19 mouse cellular contexts compared by ENCODE assay signal in the genomic region with DNA sequence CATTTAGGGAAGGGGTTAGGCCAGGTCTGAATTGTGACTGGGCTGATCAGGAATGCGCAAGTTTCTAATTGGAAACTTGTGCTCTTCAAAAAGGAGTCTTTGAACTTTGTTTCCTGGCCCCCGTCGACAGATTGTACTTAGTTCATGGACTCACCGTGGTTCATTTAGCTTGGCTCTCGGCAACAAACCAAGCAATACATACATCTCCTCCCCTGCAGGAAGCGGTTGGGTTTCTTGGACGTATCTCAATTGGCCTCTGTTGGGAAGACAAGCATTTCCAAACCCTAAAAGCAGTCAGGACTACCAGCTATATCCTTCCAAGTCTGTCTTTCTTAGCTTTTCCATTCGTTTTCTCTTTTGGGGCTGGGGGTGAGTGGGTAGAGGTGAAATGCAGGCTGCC.
A peak's percentile ranks its signal among the peaks of the same experiment; 100 is the strongest.
DNase-seq lines count a peak whose midpoint lies in the region; ATAC-seq and TF ChIP-seq lines count a peak whose summit lies in the region.
"Had no signal": no experiment of that assay in that cellular context is flagged by ENCODE, and none has a peak within 500 bp of the region (broad histone marks: within the 10 kb centered on the region; RNA-seq: fewer than 3 reads in every experiment).

No protein-coding gene starts in this region.

- H3K27ac ChIP-seq in forebrain, embryonic 12.5 days, result 0 out of 2 replicates have a peak overlapping the region, but pooled peaks have one; percentile 9
- H3K27ac ChIP-seq in forebrain, postnatal 0 days (ENCODE audit: low read depth, low read length), result no peak overlapping the region
- 0 out of 2 replicates have a peak overlapping the region, but pooled peaks have one; percentile 5 for H3K27ac ChIP-seq in midbrain, embryonic 15.5 days
- H3K27ac ChIP-seq in midbrain, postnatal 0 days (ENCODE audit: low read depth, low read length), result no peak overlapping the region
- no peak overlapping the region for H3K27ac ChIP-seq in forebrain, embryonic 16.5 days (ENCODE audit: low read length)
- H3K27ac ChIP-seq: gastrocnemius, adult 2 months; heart, adult 2 months; liver, embryonic 13.5 days; stomach, embryonic 15.5 days had no signal

- H3K9me3 ChIP-seq in forebrain, embryonic 12.5 days, result no peaks in the 10 kb centered on the region; the same call in 1 of the 2 replicates
- no peaks in the 10 kb centered on the region for H3K9me3 ChIP-seq in forebrain, postnatal 0 days (ENCODE audit: low read length)
- no peaks in the 10 kb centered on the region for H3K9me3 ChIP-seq in midbrain, embryonic 15.5 days
- H3K9me3 ChIP-seq in midbrain, postnatal 0 days (ENCODE audit: low read length), result no peaks in the 10 kb centered on the region
- H3K9me3 ChIP-seq in forebrain, embryonic 16.5 days (ENCODE audit: control insufficient read depth, low read length), result no peaks in the 10 kb centered on the region
- H3K9me3 ChIP-seq: liver, embryonic 13.5 days; stomach, embryonic 15.5 days had no signal

- no peak for ATAC-seq in forebrain, embryonic 12.5 days (ENCODE audit: low FRiP score)
- no peak for ATAC-seq in forebrain, postnatal 0 days
- ATAC-seq in midbrain, embryonic 15.5 days (replicated peaks), result no peak
- ATAC-seq in midbrain, postnatal 0 days (ENCODE audit: low FRiP score), result no peak
- ATAC-seq in forebrain, embryonic 16.5 days, result peak; percentile 27; the same call in 1 of the 2 replicates
- ATAC-seq: hindbrain, embryonic 16.5 days had no signal

- DNase-seq in forebrain, postnatal 0 days, result no peak
- DNase-seq in midbrain, postnatal 0 days (ENCODE audit: low spot score), result no peak
- DNase-seq in MN1 (ENCODE audit: low spot score), result no peak
- no peak for DNase-seq in thymus, postnatal 36 days
- DNase-seq: B cell, adult 2 months; cerebellum, adult 11 months; cerebellum, postnatal 36 days; gastrocnemius, adult 2 months; heart, adult 2 months; heart, postnatal 14 days; kidney, adult 2 months; liver, embryonic 13.5 days; thymus, postnatal 14 days had no signal

- no peak overlapping the region for H3K4me3 ChIP-seq in forebrain, embryonic 12.5 days (replicated peaks)
- no peak overlapping the region for H3K4me3 ChIP-seq in forebrain, postnatal 0 days (ENCODE audit: low read depth, low read length)
- H3K4me3 ChIP-seq in midbrain, embryonic 15.5 days, result no peak overlapping the region
- no peak overlapping the region for H3K4me3 ChIP-seq in midbrain, postnatal 0 days (ENCODE audit: low read depth, low read length)
- no peak overlapping the region for H3K4me3 ChIP-seq in forebrain, embryonic 16.5 days (replicated peaks; ENCODE audit: low read length)
- H3K4me3 ChIP-seq: gastrocnemius, adult 2 months; heart, adult 2 months; liver, embryonic 13.5 days; megakaryocyte, embryonic 14.5 days; stomach, embryonic 15.5 days had no signal

- no peak overlapping the region for H3K4me2 ChIP-seq in forebrain, embryonic 12.5 days
- no peak overlapping the region for H3K4me2 ChIP-seq in forebrain, postnatal 0 days (ENCODE audit: low read depth)
- H3K4me2 ChIP-seq in midbrain, embryonic 15.5 days, result no peak overlapping the region
- no peak overlapping the region for H3K4me2 ChIP-seq in midbrain, postnatal 0 days (ENCODE audit: low read depth, low read length, poor library complexity, severe bottlenecking)
- no peak overlapping the region for H3K4me2 ChIP-seq in forebrain, embryonic 16.5 days (ENCODE audit: low read length)
- H3K4me2 ChIP-seq: liver, embryonic 13.5 days; stomach, embryonic 15.5 days had no signal

- no peaks in the 10 kb centered on the region for H3K36me3 ChIP-seq in forebrain, embryonic 12.5 days (replicated peaks)
- no peaks in the 10 kb centered on the region for H3K36me3 ChIP-seq in forebrain, postnatal 0 days (ENCODE audit: insufficient read depth)
- no peaks in the 10 kb centered on the region for H3K36me3 ChIP-seq in midbrain, embryonic 15.5 days (replicated peaks)
- no peaks in the 10 kb centered on the region for H3K36me3 ChIP-seq in midbrain, postnatal 0 days (ENCODE audit: insufficient read depth, low read length)
- no peaks in the 10 kb centered on the region for H3K36me3 ChIP-seq in forebrain, embryonic 16.5 days (ENCODE audit: control insufficient read depth, insufficient read depth)
- H3K36me3 ChIP-seq: liver, embryonic 13.5 days; stomach, embryonic 15.5 days had no signal

- 0 out of 2 replicates have a peak, but pooled peaks cover 5% of the 10 kb centered on the region for H3K27me3 ChIP-seq in forebrain, embryonic 12.5 days
- no peaks in the 10 kb centered on the region for H3K27me3 ChIP-seq in forebrain, postnatal 0 days (ENCODE audit: insufficient read depth, low read length)
- H3K27me3 ChIP-seq in midbrain, embryonic 15.5 days (replicated peaks), result no peaks in the 10 kb centered on the region
- no peaks in the 10 kb centered on the region for H3K27me3 ChIP-seq in midbrain, postnatal 0 days (ENCODE audit: insufficient read depth, low read length)
- H3K27me3 ChIP-seq in forebrain, embryonic 16.5 days (replicated peaks; ENCODE audit: control insufficient read depth, insufficient read depth, low read length), result no peaks in the 10 kb centered on the region
- H3K27me3 ChIP-seq: liver, embryonic 13.5 days; megakaryocyte, embryonic 14.5 days; stomach, embryonic 15.5 days had no signal

- H3K4me1 ChIP-seq in forebrain, embryonic 12.5 days, result peaks cover 46% of the 10 kb centered on the region
- no peaks in the 10 kb centered on the region for H3K4me1 ChIP-seq in forebrain, postnatal 0 days (ENCODE audit: insufficient read depth)
- H3K4me1 ChIP-seq in midbrain, embryonic 15.5 days, result peaks cover 49% of the 10 kb centered on the region
- H3K4me1 ChIP-seq in midbrain, postnatal 0 days (ENCODE audit: insufficient read depth, low read length), result peaks cover 4% of the 10 kb centered on the region; the same call in 1 of the 2 replicates
- H3K4me1 ChIP-seq in forebrain, embryonic 16.5 days (replicated peaks; ENCODE audit: control insufficient read depth, insufficient read depth, low read length), result peaks cover 14% of the 10 kb centered on the region
- H3K4me1 ChIP-seq: liver, embryonic 13.5 days; megakaryocyte, embryonic 14.5 days; stomach, embryonic 15.5 days had no signal

- WGBS in forebrain, embryonic 12.5 days, result 16% methylated on average over 8 of the region's 8 CpGs
- 15% methylated on average over 8 of the region's 8 CpGs for WGBS in forebrain, postnatal 0 days
- 55% methylated on average over 8 of the region's 8 CpGs for WGBS in midbrain, embryonic 15.5 days
- 46% methylated on average over 8 of the region's 8 CpGs for WGBS in midbrain, postnatal 0 days
- 9% methylated on average over 8 of the region's 8 CpGs for WGBS in forebrain, embryonic 16.5 days

- H3K9ac ChIP-seq in forebrain, embryonic 12.5 days, result no peak overlapping the region
- no peak overlapping the region for H3K9ac ChIP-seq in forebrain, postnatal 0 days
- H3K9ac ChIP-seq in midbrain, embryonic 15.5 days, result no peak overlapping the region
- H3K9ac ChIP-seq in midbrain, postnatal 0 days (replicated peaks; ENCODE audit: low read length, poor library complexity, severe bottlenecking), result no peak overlapping the region
- H3K9ac ChIP-seq in forebrain, embryonic 16.5 days (replicated peaks; ENCODE audit: low read depth, low read length), result no peak overlapping the region
- H3K9ac ChIP-seq: liver, embryonic 13.5 days; stomach, embryonic 15.5 days had no signal

- no peak for TF ChIP-seq CTCF in forebrain, postnatal 0 days (IDR thresholded peaks at IDR 0.05; ENCODE audit: low read depth)
- TF ChIP-seq CTCF in midbrain, postnatal 0 days (IDR thresholded peaks at IDR 0.05), result no peak

Comparison
In these comparisons a context has a peak if more than half of its experiments do, and no peak if none do; other contexts are left out.
1. H3K27ac ChIP-seq: peak in forebrain, embryonic 12.5 days (single experiment) and midbrain, embryonic 15.5 days (single experiment); none in forebrain, postnatal 0 days (single experiment), midbrain, postnatal 0 days (single experiment) and forebrain, embryonic 16.5 days (single experiment).